Mouse (Mus musculus) kidney, adult 9 months (tissue): ENCODE data around the gene 5830473C10Rik.
"Not testable (repeated sequence)": the region's sequence is repeated elsewhere in the genome, so short reads cannot be mapped to it uniquely, and the experiment has no call there.

Experiments
- DNase-seq: peaks from one replicate; pipeline ENCODE4 v3.0.0; 2022

The 5830473C10Rik gene

DNA sequence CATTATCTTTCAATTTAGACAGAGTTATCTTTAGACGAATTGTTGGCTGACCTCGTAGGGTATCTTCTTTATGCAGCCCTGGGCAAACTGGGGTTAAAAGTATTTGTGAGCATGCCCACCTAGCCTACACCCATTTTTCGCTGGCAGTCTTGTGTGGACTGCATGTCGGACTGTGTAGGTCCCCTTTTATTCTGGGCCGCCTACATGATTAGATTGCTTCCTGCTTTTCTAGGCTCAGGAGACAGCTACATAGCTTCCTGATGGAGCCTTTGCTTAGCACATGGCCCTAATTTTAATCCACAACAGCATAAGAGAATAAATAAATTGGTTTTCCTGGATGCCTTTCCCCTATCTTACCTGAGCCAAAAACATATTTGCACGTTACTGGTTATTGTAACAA, 35.2 kb downstream of the 5830473C10Rik start:
- DNase-seq = no peak

- peak; percentile 65 for DNase-seq
Observed at GRCm38 (mm10) chr5:90601469-90601868, 40.6 kb downstream of the 5830473C10Rik start.

DNA sequence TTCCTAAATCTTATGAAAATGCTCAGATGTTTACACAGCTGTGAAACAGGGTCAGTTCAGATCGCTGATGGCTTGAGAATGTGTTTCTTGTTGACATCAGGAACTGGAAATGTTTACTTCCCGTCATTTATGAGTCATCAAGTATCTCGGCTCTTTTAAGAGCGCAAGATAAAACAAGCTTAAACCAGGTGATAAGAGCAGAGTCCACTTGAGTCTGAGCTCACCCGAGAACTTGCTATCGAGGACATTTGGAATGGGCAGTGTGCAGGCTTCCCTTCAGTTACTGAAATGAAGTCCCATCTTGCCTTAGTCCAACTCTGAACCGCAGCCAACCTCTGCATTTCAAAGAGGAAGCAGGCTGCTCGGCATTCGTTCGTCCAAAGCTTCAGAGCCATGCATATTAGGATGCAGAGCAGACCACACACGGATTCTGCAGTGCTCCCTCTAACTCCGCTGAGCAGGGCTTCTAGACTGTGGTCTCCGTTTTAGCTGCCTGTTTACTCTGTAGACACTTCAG, 42.6 kb downstream of the 5830473C10Rik start:
- peak; percentile 21 for DNase-seq

- DNase-seq = no peak
Observed at GRCm38 (mm10) chr5:90608906-90609305, 48.0 kb downstream of the 5830473C10Rik start.

DNA sequence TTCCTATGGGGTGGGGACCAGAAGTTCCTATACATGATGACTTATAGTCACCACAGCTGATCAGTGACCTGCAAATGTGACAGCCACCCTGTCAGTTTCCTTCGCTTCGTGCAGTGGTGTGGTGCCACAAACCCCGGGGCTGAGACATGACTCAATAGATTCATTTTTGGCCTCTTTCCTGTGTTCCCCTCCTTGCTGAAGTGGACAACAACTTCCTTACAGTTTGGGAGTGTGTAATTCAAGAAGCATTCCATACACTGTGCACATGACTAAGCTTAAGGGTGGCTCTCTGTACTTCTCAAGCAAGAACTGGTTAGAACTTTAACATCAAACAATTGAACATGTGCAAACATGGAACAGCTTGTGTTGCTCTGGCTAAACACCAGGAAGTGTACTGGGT, 50.5 kb downstream of the 5830473C10Rik start:
- no peak for DNase-seq

DNA sequence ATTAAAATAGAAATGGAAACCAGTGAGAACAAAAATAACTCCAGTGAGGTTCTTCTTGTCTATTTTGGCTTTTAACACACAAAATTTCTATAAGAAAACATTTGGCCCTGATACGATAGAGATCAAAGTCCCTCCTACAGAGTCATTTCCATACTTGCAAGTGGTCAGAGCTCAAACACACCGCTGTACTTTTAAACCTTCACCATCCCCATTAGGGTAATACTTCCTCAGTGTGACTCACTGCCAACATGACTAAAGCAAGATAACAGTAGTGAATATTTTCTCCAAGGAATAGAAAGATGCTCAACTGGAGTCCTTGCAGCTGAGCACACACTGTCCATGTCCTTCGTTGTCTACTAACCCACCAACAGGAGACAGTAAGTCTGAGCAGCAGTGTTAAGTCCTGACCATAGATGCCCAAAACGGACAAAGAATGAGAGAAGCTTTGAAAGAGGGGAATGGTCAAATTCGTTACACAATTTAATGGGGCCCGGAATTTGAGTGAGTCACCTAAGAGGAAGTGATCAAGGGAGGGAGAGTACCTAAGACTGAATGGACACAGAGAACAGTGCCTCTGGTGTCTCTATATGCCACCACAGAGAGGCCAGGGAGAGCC, 51.2 kb downstream of the 5830473C10Rik start:
- no peak for DNase-seq

DNA sequence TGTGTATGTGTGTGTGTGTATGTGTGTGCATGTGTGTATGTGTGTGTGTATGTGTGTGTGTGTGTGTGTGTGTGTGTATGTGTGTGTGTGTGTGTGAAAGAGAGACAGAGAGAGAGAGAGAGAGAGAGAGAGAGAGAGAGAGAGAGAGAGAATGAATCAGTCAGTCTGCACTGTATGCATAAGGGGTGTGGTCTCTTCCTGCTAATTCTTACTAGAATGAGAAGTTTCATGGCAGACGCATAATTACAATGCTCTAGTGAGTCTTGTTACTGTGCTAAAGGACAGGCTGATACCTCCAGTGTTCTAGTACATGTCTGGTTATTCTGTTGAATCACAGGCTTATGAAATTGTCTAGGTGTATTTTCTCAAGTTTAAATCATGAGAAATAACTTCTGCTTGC, 51.8 kb downstream of the 5830473C10Rik start:
- DNase-seq = not testable (repeated sequence)

DNA sequence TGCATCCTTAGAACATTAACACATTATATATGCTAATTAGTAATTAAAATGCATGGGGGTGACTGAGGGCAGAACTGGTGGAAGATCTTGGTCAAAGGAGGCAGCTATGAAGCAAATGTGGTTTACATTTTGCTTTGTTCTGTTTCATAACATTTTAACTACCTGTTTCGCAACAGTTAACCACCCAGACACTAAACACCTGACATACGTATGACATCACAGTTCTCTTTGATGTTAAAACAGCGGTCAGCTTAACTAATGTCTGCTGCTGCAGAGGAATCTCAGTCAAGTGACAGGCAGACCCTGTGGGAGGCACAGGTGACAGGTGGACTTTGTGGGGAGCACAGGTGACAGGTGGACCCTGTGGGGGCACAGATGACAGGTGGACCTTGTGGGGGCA, 57.0 kb downstream of the 5830473C10Rik start:
- no peak for DNase-seq

DNA sequence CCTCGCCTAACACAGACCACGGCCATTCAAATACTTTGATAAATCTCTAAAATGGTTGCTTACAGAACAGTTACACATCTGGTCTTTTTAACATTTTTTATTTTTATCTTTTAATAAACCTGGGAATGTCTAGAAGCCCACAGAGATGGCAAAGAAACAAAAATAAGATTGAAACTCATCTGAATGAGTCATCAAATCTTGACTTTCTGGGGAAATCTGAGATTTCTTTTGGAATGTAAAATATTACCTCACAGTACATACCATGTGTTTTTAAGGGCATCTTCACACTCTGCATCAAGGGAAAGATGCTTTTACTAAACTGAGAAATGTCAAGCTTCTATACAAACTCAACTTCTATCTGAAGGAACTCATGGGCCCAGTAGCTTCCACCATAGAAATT, 60.4 kb downstream of the 5830473C10Rik start:
- DNase-seq = no peak

GRCm38 (mm10) chr5:90621726-90622125, 60.8 kb downstream of the 5830473C10Rik start:
- DNase-seq = no peak

DNA sequence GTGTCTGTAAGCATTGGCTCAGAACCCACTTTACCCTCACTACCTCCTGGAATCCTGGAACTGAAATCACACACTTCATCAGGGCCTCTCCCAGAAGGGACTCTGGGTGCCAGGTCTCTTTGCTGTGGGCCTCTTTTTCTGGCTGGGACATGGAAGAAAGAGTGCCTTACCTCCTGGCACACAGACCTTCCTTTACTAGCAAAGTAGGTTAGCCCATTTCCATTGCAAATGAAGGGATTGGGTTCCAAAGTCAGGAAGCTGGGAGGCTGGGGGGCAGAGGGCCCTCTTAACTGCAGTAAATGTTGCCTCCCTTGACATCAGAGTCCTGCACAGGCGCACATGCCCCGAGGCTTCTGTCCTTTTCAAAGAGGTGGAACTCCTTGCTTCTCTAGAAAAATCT, 62.3 kb downstream of the 5830473C10Rik start:
- DNase-seq = no peak

DNA sequence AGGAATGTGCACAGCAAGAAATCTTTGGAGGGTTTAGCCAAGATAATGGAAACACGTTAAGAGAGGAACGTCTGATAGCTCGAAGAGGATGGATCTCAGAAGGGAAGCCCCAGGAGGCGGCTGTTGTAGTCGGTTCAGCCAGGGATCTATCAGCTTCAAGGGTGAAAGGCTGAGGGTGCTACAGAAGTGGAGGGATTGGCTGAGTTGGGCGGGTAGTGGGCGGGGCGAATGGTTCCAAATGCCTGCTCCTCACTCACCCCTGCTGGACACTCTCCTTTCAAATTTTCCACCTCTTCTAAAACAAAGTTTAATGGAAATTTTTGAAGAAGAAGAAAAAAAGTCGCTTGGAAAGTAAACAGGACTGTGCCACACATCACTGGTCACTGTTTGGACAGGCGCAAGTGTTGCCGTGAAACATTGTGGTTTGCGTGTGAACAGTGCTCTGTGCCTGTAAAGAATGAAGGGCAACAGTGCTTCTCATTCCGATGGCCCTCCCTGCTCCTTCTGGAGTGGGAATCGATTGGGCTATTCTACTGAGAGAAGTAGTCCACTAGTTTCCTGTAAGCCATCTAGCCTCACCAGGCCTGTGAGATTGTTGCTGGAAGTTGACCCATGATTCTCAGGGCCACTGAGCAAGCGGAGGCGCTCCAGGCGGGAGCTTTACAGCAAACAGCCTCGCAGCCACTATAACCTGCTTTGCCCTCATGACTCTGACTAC, 64.0 kb downstream of the 5830473C10Rik start:
- DNase-seq = peak; percentile 47

DNA sequence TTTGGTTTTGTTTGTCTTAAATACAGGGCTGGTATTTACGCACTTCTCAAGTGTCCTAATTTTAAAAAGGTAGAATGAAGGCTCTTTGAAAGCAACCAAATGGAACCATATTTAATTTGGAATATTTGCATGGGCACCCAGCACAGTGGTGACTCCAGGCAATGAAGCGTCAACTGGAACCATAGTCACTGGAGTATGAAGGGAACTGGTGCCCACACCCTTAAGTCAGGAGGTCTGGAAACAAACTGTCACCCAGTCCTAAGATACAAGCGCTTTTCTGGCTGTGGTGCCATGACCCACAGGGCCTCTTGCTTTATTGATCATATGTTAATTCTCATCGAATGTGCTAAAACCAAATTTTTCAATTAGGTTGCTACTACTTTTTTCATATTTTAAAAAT, 66.5 kb downstream of the 5830473C10Rik start:
- no peak for DNase-seq

DNA sequence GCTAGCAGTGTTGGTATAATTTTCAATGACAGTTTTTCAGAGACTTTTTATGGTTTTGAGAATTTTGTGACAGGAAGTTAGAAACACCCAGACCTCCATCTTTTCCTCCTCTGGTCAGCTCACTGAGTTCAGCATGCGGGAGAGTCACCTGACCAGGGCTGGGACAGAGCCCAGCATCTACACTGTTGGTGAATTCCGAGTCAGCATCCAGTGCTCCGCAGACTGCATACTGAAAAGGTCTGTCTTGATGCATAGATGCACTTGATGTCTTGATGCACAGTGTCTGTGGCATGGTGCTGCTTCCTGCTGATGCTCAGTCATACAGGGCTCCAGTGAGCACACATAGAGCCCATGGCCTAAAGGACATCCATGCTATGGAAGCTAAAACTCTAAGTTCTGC, 67.1 kb downstream of the 5830473C10Rik start:
- no peak for DNase-seq

DNA sequence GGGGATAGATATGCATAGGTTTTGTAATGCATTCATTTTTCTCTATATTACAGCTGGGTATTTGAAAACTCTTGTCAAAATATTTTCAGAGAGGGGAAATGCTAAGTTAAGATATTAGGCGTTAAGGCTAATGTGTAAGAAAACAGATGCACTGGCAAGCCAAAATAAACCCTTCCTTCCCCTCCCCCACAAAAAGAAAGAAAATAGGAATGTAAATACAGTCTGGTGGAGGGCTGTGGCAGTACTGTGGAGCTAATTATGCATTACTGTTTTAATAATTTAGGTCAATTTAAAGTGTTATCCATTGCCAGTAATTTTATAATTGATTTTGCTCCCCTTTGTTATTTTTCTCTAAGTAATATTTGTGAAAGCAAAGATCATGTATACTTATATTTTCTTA, 67.6 kb downstream of the 5830473C10Rik start:
- DNase-seq = no peak

- no peak for DNase-seq
Observed at GRCm38 (mm10) chr5:90634885-90635284, 74.0 kb downstream of the 5830473C10Rik start.

DNA sequence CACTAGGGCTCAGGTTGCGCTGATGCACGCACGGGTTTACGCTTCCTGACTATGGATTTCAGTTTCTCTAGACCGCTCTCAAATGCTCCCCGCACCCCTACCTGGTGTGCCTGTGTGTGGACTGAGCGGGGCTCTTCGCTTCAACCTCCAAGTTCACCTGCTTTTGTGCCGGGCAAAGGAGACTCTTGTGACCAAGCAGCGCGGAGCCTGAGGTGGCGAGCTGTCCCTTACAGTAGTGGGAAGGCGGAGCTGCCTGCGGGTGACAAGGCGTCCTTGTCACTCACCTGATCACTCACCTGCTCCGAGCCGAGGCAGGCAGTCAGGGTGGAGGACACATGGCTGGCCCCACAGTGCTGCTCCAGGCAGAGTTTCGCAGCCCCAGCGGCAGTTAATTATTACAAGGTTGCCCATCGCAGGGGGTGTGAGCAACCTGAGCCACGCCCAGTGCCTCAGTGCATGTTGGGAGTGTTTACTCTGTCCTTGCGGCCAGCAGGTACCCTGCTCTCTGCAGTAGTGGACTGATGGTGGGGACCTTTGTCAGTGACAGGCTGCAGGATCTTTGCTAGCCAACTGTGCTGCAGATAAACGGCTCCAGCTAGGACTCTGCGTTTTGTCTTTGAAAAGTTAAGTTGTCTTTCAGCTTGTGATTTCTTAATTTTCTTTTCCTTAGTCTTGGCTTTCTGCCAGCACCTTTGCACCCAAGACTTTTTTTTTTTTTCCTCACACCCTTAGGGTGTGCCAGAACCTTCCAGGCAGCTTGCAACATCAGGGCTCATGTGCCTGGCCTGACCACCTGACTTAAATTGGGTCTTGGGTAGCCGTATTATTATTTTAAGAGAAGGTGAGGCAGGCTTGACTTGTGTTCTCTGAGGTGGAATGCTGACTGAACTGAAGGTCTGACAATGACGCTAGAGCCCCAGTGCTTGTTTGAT, 79.6 kb downstream of the 5830473C10Rik start, which contains the start of gene Rassf6:
TSS of gene Rassf6 (minus strand) at position 372 of the 932 bp plus-strand sequence.
- DNase-seq = peak; percentile 96

- peak; percentile 27 for DNase-seq
Observed at GRCm38 (mm10) chr5:90641218-90641610, 80.3 kb downstream of the 5830473C10Rik start.

DNA sequence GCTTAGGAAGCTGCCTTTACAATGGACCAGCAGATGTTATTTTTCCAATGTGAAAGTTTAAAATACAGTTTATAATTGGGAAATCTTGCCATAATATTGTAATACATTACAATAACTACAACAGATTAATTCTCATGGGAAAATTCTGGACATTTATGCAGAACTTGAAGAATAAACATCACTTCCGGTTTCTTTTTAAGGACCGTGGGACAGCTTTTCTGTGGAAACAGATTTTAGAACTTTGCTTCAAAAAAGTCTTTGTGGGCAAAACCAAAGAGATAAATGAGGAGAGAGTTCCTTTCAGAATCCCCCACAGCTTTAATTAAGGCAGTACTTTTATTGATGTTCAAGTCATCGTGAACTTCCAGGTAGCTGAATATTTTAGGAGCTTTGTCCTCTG, 84.7 kb downstream of the 5830473C10Rik start:
- DNase-seq = no peak

DNA sequence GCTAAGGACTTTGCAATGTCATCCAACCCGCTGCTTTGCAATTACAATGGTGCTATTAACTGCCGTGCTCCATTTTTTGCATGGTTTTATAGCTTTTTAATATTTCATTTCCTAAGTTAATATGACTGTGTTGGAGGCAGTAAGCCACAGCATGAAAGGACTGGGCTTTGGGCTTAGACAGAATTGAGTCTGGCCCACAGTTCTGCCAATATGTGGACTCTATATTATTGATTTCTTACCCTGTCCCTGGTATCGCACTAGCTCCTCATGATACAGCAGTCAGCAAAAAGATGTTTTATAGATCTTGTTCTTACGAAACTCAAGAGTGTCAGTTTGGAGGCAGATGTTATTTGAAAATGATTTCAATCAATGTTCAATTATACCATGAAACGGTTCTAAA, 85.5 kb downstream of the 5830473C10Rik start:
- DNase-seq = no peak
